Mouse (Mus musculus) hindbrain, embryonic 16.5 days (tissue): ENCODE measurements at regions not wholly inside any gene's neighbourhood (a gene's known extent, or its start where the extent isn't known, plus 50 kb on each side); places are given as distances from the start of the nearest gene placed in this dataset.

Experiments used
- ATAC-seq: fragments of 200-750 bp; cut with Nextera tagmentation; 2 replicates; pipeline ENCODE4 v1.8.0; 2017; ENCODE audit warnings: moderate TSS enrichment, moderate library complexity
- H3K27ac ChIP-seq: fragments of 300-500 bp; sonication (generic); 2 replicates; pipeline ENCODE4 v1.5.1; 2014; ENCODE audit warnings: low read depth, mild to moderate bottlenecking, control low read depth, low read length, moderate library complexity
- H3K27me3 ChIP-seq: fragments of 300-500 bp; sonication (generic); replicated peaks from 2 replicates; pipeline ENCODE4 v1.6.1; 2014; ENCODE audit warnings: low read length; ENCODE audit not compliant: control insufficient read depth, insufficient read depth
- H3K36me3 ChIP-seq: fragments of 300-500 bp; sonication (generic); 2 replicates; pipeline ENCODE4 v1.6.1; 2014; ENCODE audit warnings: mild to moderate bottlenecking, low read length, moderate library complexity, mixed read lengths; ENCODE audit not compliant: control insufficient read depth, insufficient read depth
- H3K4me1 ChIP-seq: fragments of 300-500 bp; sonication (generic); 2 replicates; pipeline ENCODE4 v1.6.1; 2014; ENCODE audit warnings: low read depth, low read length; ENCODE audit not compliant: control insufficient read depth, insufficient read depth
- H3K4me2 ChIP-seq: fragments of 300-500 bp; sonication (generic); 2 replicates; pipeline ENCODE4 v1.6.1; 2014; ENCODE audit warnings: mild to moderate bottlenecking, low read length, control low read depth, moderate library complexity
- H3K4me3 ChIP-seq: fragments of 300-500 bp; sonication (generic); 2 replicates; pipeline ENCODE4 v1.5.1; 2014; ENCODE audit warnings: mild to moderate bottlenecking, low read length, control low read depth, moderate library complexity
- H3K9ac ChIP-seq: fragments of 300-500 bp; sonication (generic); 2 replicates; pipeline ENCODE4 v1.6.1; 2014; ENCODE audit warnings: low read depth, mild to moderate bottlenecking, control low read depth, low read length, moderate library complexity
- H3K9me3 ChIP-seq: fragments of 300-500 bp; sonication (generic); 2 replicates; pipeline ENCODE4 v1.6.1; 2014; ENCODE audit warnings: mild to moderate bottlenecking, low read length, moderate library complexity; ENCODE audit not compliant: control insufficient read depth
- WGBS: fragments of 180-500 bp; shearing (Covaris S2); extraction: QIAGEN DNeasy Blood & Tissue Kit; methylation state at CpG from one replicate; pipeline ENCODE4 v1.1.7; 2014; 5-methylcytosine and 5-hydroxymethylcytosine counted together

- Histone ChIP-seq H3K27ac (no peak overlapping the region), H3K4me3 (no peak overlapping the region), H3K4me2 (no peak overlapping the region), H3K36me3 (no peaks in the 10 kb centered on the region), H3K9me3 (no peaks in the 10 kb centered on the region), H3K9ac (no peak overlapping the region), H3K4me1 (no peaks in the 10 kb centered on the region), H3K27me3 (no peaks in the 10 kb centered on the region)
- no peak for ATAC-seq
- 76% methylated on average over 5 of the region's 5 CpGs for WGBS
Measured at GRCm38 (mm10) chr14:100484101-100484500, 199.6 kb upstream of the Klf12 start.

- Histone ChIP-seq H3K27me3 (no peaks in the 10 kb centered on the region), H3K4me3 (peak overlapping the region; percentile 40), H3K9me3 (no peaks in the 10 kb centered on the region), H3K27ac (peak overlapping the region; percentile 11; the same call in 1 of the 2 replicates), H3K9ac (peak overlapping the region; percentile 60), H3K4me1 (no peaks in the 10 kb centered on the region; the same call in 1 of the 2 replicates), H3K4me2 (peak overlapping the region; percentile 72), H3K36me3 (no peaks in the 10 kb centered on the region)
- ATAC-seq: peak; percentile 97
- WGBS: 10% methylated on average over 22 of the region's 22 CpGs
Measured at GRCm38 (mm10) chr14:100477595-100478380, 193.3 kb upstream of the Klf12 start.

GRCm38 (mm10) chr14:100468311-100468710 lies 183.8 kb upstream of the Klf12 start:
- WGBS: 88% methylated on average over 3 of the region's 3 CpGs
- Histone ChIP-seq H3K36me3 (no peaks in the 10 kb centered on the region), H3K4me1 (no peaks in the 10 kb centered on the region), H3K27me3 (no peaks in the 10 kb centered on the region), H3K27ac (no peak overlapping the region), H3K4me2 (no peak overlapping the region), H3K9ac (no peak overlapping the region), H3K9me3 (no peaks in the 10 kb centered on the region), H3K4me3 (no peak overlapping the region)
- no peak for ATAC-seq

GRCm38 (mm10) chr14:100462321-100462720 lies 177.8 kb upstream of the Klf12 start:
- H3K36me3 ChIP-seq: no peaks in the 10 kb centered on the region
- no peak overlapping the region; the same call in 1 of the 2 replicates for H3K27ac ChIP-seq
- no peak overlapping the region for H3K9ac ChIP-seq
- H3K9me3 ChIP-seq: no peaks in the 10 kb centered on the region
- H3K27me3 ChIP-seq: no peaks in the 10 kb centered on the region
- 75% methylated on average over 6 of the region's 6 CpGs for WGBS
- no peak overlapping the region for H3K4me2 ChIP-seq
- H3K4me1 ChIP-seq: peaks cover 35% of the 10 kb centered on the region
- no peak for ATAC-seq
- H3K4me3 ChIP-seq: no peak overlapping the region

- Histone ChIP-seq H3K9ac (peak overlapping the region; percentile 51), H3K36me3 (no peaks in the 10 kb centered on the region), H3K27ac (peak overlapping the region; percentile 86), H3K4me1 (peaks cover 35% of the 10 kb centered on the region), H3K4me3 (peak overlapping the region; percentile 14; the same call in 1 of the 2 replicates), H3K27me3 (no peaks in the 10 kb centered on the region), H3K9me3 (no peaks in the 10 kb centered on the region), H3K4me2 (peak overlapping the region; percentile 51)
- peak; percentile 92 for ATAC-seq
- WGBS: 18% methylated on average over 12 of the region's 12 CpGs
Measured at GRCm38 (mm10) chr14:100461141-100462043, 176.9 kb upstream of the Klf12 start.

- H3K4me3 ChIP-seq: peak overlapping the region; percentile 27
- H3K27ac ChIP-seq: peak overlapping the region; percentile 81
- H3K9me3 ChIP-seq: no peaks in the 10 kb centered on the region
- 13% methylated on average over 8 of the region's 8 CpGs for WGBS
- peak overlapping the region; percentile 57 for H3K9ac ChIP-seq
- no peak for ATAC-seq
- no peaks in the 10 kb centered on the region for H3K27me3 ChIP-seq
- H3K4me2 ChIP-seq: peak overlapping the region; percentile 59
- H3K36me3 ChIP-seq: no peaks in the 10 kb centered on the region
- H3K4me1 ChIP-seq: peaks cover 35% of the 10 kb centered on the region
Measured at GRCm38 (mm10) chr14:100459601-100460290, 175.3 kb upstream of the Klf12 start.

GRCm38 (mm10) chr14:100458727-100459447 lies 174.4 kb upstream of the Klf12 start:
- Histone ChIP-seq H3K4me1 (peaks cover 35% of the 10 kb centered on the region), H3K9ac (no peak overlapping the region; the same call in 1 of the 2 replicates), H3K9me3 (no peaks in the 10 kb centered on the region), H3K27ac (peak overlapping the region; percentile 81), H3K4me3 (peak overlapping the region; percentile 27), H3K27me3 (no peaks in the 10 kb centered on the region), H3K36me3 (no peaks in the 10 kb centered on the region), H3K4me2 (peak overlapping the region; percentile 59)
- ATAC-seq: peak; percentile 94
- 8% methylated on average over 9 of the region's 9 CpGs for WGBS

- 30% methylated on average over 7 of the region's 7 CpGs for WGBS
- Histone ChIP-seq H3K9me3 (no peaks in the 10 kb centered on the region), H3K4me2 (no peak overlapping the region), H3K4me3 (no peak overlapping the region), H3K27ac (peak overlapping the region; percentile 81), H3K4me1 (peaks cover 35% of the 10 kb centered on the region), H3K9ac (peak overlapping the region; percentile 43; the same call in 1 of the 2 replicates), H3K27me3 (no peaks in the 10 kb centered on the region), H3K36me3 (no peaks in the 10 kb centered on the region)
- no peak for ATAC-seq
Measured at GRCm38 (mm10) chr14:100457870-100458726, 173.6 kb upstream of the Klf12 start.
